Comparison of ENCODE assay signal across 7 mouse cellular contexts in the genomic region with DNA sequence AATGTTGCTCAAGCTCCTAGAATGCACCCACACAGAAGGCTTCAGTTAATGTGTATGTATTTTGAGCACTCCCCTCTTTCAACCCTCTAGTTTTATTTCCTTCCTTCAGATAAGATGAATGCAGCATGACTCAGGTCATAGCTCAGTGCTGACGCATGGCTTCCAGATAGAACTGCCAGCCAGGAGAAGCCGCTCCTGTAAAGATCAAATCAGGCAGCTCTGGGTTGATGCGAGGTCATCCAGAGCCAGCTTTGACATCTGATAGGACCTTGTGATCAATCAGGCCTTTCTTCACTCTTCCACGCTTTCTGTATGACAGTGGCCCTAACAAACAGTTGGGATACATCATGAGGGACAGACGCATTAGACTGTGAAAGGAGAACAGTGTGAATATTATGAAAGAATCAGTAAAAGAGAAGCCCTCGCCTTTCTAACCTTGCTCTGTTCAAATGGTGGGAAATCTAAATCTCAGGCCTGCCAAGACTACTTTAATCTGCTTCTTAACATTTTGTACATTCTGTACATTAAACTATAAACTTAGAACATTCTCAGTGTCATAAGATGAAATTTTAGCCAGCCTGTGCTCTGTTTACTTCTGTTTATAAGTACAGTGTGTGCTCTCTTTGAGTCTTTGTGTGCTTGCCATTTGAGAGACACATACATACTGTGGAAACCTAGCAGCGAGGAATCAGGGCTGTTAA.
A peak's percentile ranks its signal among the peaks of the same experiment; 100 is the strongest.
DNase-seq lines count a peak whose midpoint lies in the region; ATAC-seq and TF ChIP-seq lines count a peak whose summit lies in the region.

No protein-coding gene starts in this region.

- no peaks in the 10 kb centered on the region for H3K9me3 ChIP-seq in lung, embryonic 14.5 days (ENCODE audit: low read depth, low read length)
- no peaks in the 10 kb centered on the region for H3K9me3 ChIP-seq in heart, embryonic 16.5 days (replicated peaks; ENCODE audit: control insufficient read depth, low read length)
- H3K9me3 ChIP-seq in stomach, embryonic 16.5 days (replicated peaks; ENCODE audit: control insufficient read depth, low read length), result no peaks in the 10 kb centered on the region

- no peak overlapping the region for H3K4me3 ChIP-seq in lung, embryonic 14.5 days (ENCODE audit: low read depth, low read length)
- no peak overlapping the region for H3K4me3 ChIP-seq in lung, adult 2 months (replicated peaks; ENCODE audit: extremely low read depth, low read depth, low read length)
- H3K4me3 ChIP-seq in heart, embryonic 16.5 days (ENCODE audit: low read length), result no peak overlapping the region
- H3K4me3 ChIP-seq in stomach, embryonic 16.5 days (replicated peaks; ENCODE audit: low read length), result no peak overlapping the region

- H3K9ac ChIP-seq in lung, embryonic 14.5 days, result no peak overlapping the region
- no peak overlapping the region for H3K9ac ChIP-seq in heart, embryonic 16.5 days (ENCODE audit: low read length)
- no peak overlapping the region for H3K9ac ChIP-seq in stomach, embryonic 16.5 days (ENCODE audit: low read length)

- no peak for TF ChIP-seq CTCF in lung, embryonic 14.5 days (IDR thresholded peaks at IDR 0.05; ENCODE audit: low read depth)
- no peak for TF ChIP-seq CTCF in lung, adult 2 months (IDR thresholded peaks at IDR 0.05; ENCODE audit: insufficient read depth, low read length)

- WGBS in lung, embryonic 14.5 days, result 49% methylated on average over 7 of the region's 7 CpGs
- 62% methylated on average over 7 of the region's 7 CpGs for WGBS in lung, adult 2 months
- WGBS in heart, embryonic 16.5 days, result 39% methylated on average over 7 of the region's 7 CpGs
- 46% methylated on average over 7 of the region's 7 CpGs for WGBS in stomach, embryonic 16.5 days

- H3K4me2 ChIP-seq in lung, embryonic 14.5 days, result no peak overlapping the region
- H3K4me2 ChIP-seq in heart, embryonic 16.5 days (ENCODE audit: low read depth, low read length), result no peak overlapping the region
- no peak overlapping the region for H3K4me2 ChIP-seq in stomach, embryonic 16.5 days (ENCODE audit: low read depth, low read length)

- no peaks in the 10 kb centered on the region for H3K4me1 ChIP-seq in lung, embryonic 14.5 days (ENCODE audit: insufficient read depth)
- peaks cover 5% of the 10 kb centered on the region for H3K4me1 ChIP-seq in lung, adult 2 months (ENCODE audit: control insufficient read depth, insufficient read depth, low read length)
- H3K4me1 ChIP-seq in heart, embryonic 16.5 days (ENCODE audit: control insufficient read depth, insufficient read depth, low read length), result peaks cover 8% of the 10 kb centered on the region
- H3K4me1 ChIP-seq in stomach, embryonic 16.5 days (ENCODE audit: control insufficient read depth, insufficient read depth, low read length), result no peaks in the 10 kb centered on the region

- peak; percentile 5 for DNase-seq in lung, embryonic 14.5 days
- no peak for DNase-seq in lung, adult 2 months
- DNase-seq in right cerebral cortex, postnatal 10 days (ENCODE audit: low spot score in 2 of 2), result no peak
- DNase-seq in right cerebral cortex, postnatal 14 days, result no peak

- H3K36me3 ChIP-seq in lung, embryonic 14.5 days (ENCODE audit: insufficient read depth), result no peaks in the 10 kb centered on the region
- H3K36me3 ChIP-seq in heart, embryonic 16.5 days (ENCODE audit: control insufficient read depth, insufficient read depth), result no peaks in the 10 kb centered on the region
- no peaks in the 10 kb centered on the region for H3K36me3 ChIP-seq in stomach, embryonic 16.5 days (ENCODE audit: control insufficient read depth, insufficient read depth, low read length)

- H3K27me3 ChIP-seq in lung, embryonic 14.5 days (ENCODE audit: insufficient read depth, low read length), result no peaks in the 10 kb centered on the region
- no peaks in the 10 kb centered on the region for H3K27me3 ChIP-seq in heart, embryonic 16.5 days (ENCODE audit: control insufficient read depth, insufficient read depth, low read length)
- H3K27me3 ChIP-seq in stomach, embryonic 16.5 days (ENCODE audit: control insufficient read depth, insufficient read depth, low read length), result no peaks in the 10 kb centered on the region

- no peak overlapping the region for H3K27ac ChIP-seq in lung, embryonic 14.5 days (ENCODE audit: low read depth)
- H3K27ac ChIP-seq in heart, embryonic 16.5 days (ENCODE audit: low read length), result peak overlapping the region; percentile 7; the same call in 1 of the 2 replicates
- H3K27ac ChIP-seq in stomach, embryonic 16.5 days (ENCODE audit: low read length), result peak overlapping the region; percentile 72; the same call in 1 of the 2 replicates

- no peak for ATAC-seq in lung, embryonic 14.5 days (ENCODE audit: insufficient read depth)
- peak; percentile 94 for ATAC-seq in common myeloid progenitor, adult 5-6 weeks (replicated peaks; ENCODE audit: low read depth, poor library complexity, severe bottlenecking)
- ATAC-seq in heart, embryonic 16.5 days (replicated peaks; ENCODE audit: extremely low read depth, insufficient read depth, low FRiP score), result peak; percentile 62
- ATAC-seq in stomach, embryonic 16.5 days (ENCODE audit: insufficient read depth, low FRiP score), result peak; percentile 68; the same call in 1 of the 2 replicates

- TF ChIP-seq POLR2A in lung, adult 2 months (IDR thresholded peaks at IDR 0.05; ENCODE audit: borderline replicate concordance, extremely low read depth, low read depth, low read length), result no peak
